Mouse (Mus musculus): ENCODE results near the gene Cdk6. TPM values are rescaled to one million over a fixed set of nuclear protein-coding genes. Genes with fewer than 3 reads are reported as not detected.
A peak's percentile ranks its signal among the peaks of the same experiment; 100 is the strongest.

The Cdk6 gene
- polyA plus RNA-seq, 1 experiment = 29.0 TPM

DNA sequence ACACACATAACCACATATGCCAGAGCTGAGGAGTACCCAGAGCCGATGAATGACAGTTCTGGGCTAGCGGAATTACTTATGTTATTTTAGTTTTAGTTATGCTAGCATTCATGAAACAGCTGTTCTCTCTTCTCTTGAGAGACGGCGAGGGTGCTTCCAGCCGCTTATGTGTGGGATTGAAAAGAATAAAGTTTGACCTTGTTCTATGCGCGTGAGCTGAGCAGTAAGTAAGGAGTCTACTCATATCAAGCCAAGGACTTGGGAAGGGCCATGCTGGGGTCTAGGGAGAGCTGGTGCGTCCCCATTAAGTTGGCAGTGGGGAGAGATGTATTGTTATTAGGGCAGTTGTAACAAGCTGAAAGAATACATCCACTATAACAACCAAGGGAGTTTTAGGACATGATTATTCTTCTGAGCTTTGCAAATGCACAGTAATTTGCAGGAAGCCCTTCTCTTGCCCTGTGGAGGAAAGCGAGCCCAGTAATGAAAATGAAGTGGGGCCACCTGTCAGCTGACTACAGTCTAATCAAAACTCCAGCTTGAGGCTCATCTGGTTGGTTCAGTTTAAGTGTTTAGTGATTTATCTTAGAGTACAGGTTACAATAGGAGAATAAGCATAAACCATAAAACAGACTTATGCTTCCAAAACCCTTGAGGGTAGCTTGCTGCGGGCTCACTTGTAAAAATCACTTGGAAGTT, 170.0 kb downstream of the Cdk6 start:
- H3K9me3 ChIP-seq (replicated peaks; ENCODE audit: control insufficient read depth, insufficient read depth, low read length, poor library complexity, severe bottlenecking) = no peaks in the 10 kb centered on the region
- no peak overlapping the region for H3K9ac ChIP-seq (ENCODE audit: low read depth, poor library complexity, severe bottlenecking)
- H3K27me3 ChIP-seq (ENCODE audit: control insufficient read depth, insufficient read depth, low read length, poor library complexity, severe bottlenecking) = no peaks in the 10 kb centered on the region
- no peak overlapping the region for H3K4me3 ChIP-seq (ENCODE audit: low read depth, low read length)
- H3K4me1 ChIP-seq (ENCODE audit: control insufficient read depth, insufficient read depth, low read length) = no peaks in the 10 kb centered on the region
- H3K27ac ChIP-seq (ENCODE audit: insufficient read depth, low read length) = no peak overlapping the region
- TF ChIP-seq POLR2A (IDR thresholded peaks at IDR 0.05; ENCODE audit: insufficient read depth, low read length) (no peak), CTCF (IDR thresholded peaks at IDR 0.05; ENCODE audit: low read depth, low read length) (no peak), EP300 (IDR thresholded peaks at IDR 0.05; ENCODE audit: insufficient read depth, low read depth, low read length) (no peak)
- H3K36me3 ChIP-seq (ENCODE audit: control insufficient read depth, insufficient read depth, low read length, poor library complexity, severe bottlenecking) = no peaks in the 10 kb centered on the region

- TF ChIP-seq EP300 (IDR thresholded peaks at IDR 0.05; ENCODE audit: insufficient read depth, low read depth, low read length) = no peak
- TF ChIP-seq CTCF (IDR thresholded peaks at IDR 0.05; ENCODE audit: low read depth, low read length) = peak; percentile 4
- no peaks in the 10 kb centered on the region for H3K4me1 ChIP-seq (ENCODE audit: control insufficient read depth, insufficient read depth, low read length)
- H3K9me3 ChIP-seq (replicated peaks; ENCODE audit: control insufficient read depth, insufficient read depth, low read length, poor library complexity, severe bottlenecking) = no peaks in the 10 kb centered on the region
- no peaks in the 10 kb centered on the region for H3K36me3 ChIP-seq (ENCODE audit: control insufficient read depth, insufficient read depth, low read length, poor library complexity, severe bottlenecking)
- H3K4me3 ChIP-seq (ENCODE audit: low read depth, low read length) = no peak overlapping the region
- no peak overlapping the region for H3K9ac ChIP-seq (ENCODE audit: low read depth, poor library complexity, severe bottlenecking)
- H3K27me3 ChIP-seq (ENCODE audit: control insufficient read depth, insufficient read depth, low read length, poor library complexity, severe bottlenecking) = no peaks in the 10 kb centered on the region
- H3K27ac ChIP-seq (ENCODE audit: insufficient read depth, low read length) = no peak overlapping the region
Observed at GRCm38 (mm10) chr5:3512584-3512983, 171.3 kb downstream of the Cdk6 start.

DNA sequence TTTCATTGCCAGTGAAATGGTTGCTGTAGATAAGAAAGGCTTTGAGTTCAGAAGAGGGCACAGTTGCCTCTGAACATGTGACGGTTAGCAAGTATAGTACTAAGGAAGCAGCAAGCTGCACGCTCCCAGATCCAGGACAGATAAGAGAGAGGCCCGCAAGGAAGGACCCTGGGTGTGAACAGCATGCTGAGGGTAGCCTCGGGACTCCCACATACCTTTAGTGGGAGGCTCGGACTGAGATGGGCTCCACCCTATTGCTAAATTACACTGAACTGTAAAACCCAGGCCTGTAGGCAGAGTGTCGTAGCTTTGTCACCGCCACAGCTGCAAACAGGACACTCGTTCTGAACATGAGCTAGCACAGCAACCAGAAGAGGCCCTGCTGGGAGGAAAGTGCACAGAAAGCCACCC, 173.6 kb downstream of the Cdk6 start:
- H3K4me3 ChIP-seq (ENCODE audit: low read depth, low read length) = no peak overlapping the region
- TF ChIP-seq POLR2A (IDR thresholded peaks at IDR 0.05; ENCODE audit: insufficient read depth, low read length) (no peak), EP300 (IDR thresholded peaks at IDR 0.05; ENCODE audit: insufficient read depth, low read depth, low read length) (no peak), CTCF (IDR thresholded peaks at IDR 0.05; ENCODE audit: low read depth, low read length) (no peak)
- no peaks in the 10 kb centered on the region for H3K4me1 ChIP-seq (ENCODE audit: control insufficient read depth, insufficient read depth, low read length)
- H3K36me3 ChIP-seq (ENCODE audit: control insufficient read depth, insufficient read depth, low read length, poor library complexity, severe bottlenecking) = no peaks in the 10 kb centered on the region
- no peaks in the 10 kb centered on the region for H3K9me3 ChIP-seq (replicated peaks; ENCODE audit: control insufficient read depth, insufficient read depth, low read length, poor library complexity, severe bottlenecking)
- H3K27ac ChIP-seq (ENCODE audit: insufficient read depth, low read length) = no peak overlapping the region
- no peaks in the 10 kb centered on the region for H3K27me3 ChIP-seq (ENCODE audit: control insufficient read depth, insufficient read depth, low read length, poor library complexity, severe bottlenecking)
- H3K9ac ChIP-seq (ENCODE audit: low read depth, poor library complexity, severe bottlenecking) = no peak overlapping the region

- H3K9ac ChIP-seq (ENCODE audit: low read depth, poor library complexity, severe bottlenecking) = no peak overlapping the region
- H3K36me3 ChIP-seq (ENCODE audit: control insufficient read depth, insufficient read depth, low read length, poor library complexity, severe bottlenecking) = no peaks in the 10 kb centered on the region
- H3K4me1 ChIP-seq (ENCODE audit: control insufficient read depth, insufficient read depth, low read length) = no peaks in the 10 kb centered on the region
- H3K9me3 ChIP-seq (replicated peaks; ENCODE audit: control insufficient read depth, insufficient read depth, low read length, poor library complexity, severe bottlenecking) = no peaks in the 10 kb centered on the region
- H3K27ac ChIP-seq (ENCODE audit: insufficient read depth, low read length) = no peak overlapping the region
- no peaks in the 10 kb centered on the region for H3K27me3 ChIP-seq (ENCODE audit: control insufficient read depth, insufficient read depth, low read length, poor library complexity, severe bottlenecking)
- H3K4me3 ChIP-seq (ENCODE audit: low read depth, low read length) = no peak overlapping the region
- TF ChIP-seq EP300 (IDR thresholded peaks at IDR 0.05; ENCODE audit: insufficient read depth, low read depth, low read length) = no peak
- TF ChIP-seq CTCF (IDR thresholded peaks at IDR 0.05; ENCODE audit: low read depth, low read length) = no peak
- no peak for TF ChIP-seq POLR2A (IDR thresholded peaks at IDR 0.05; ENCODE audit: insufficient read depth, low read length)
Observed at GRCm38 (mm10) chr5:3515477-3515876, 174.2 kb downstream of the Cdk6 start.

DNA sequence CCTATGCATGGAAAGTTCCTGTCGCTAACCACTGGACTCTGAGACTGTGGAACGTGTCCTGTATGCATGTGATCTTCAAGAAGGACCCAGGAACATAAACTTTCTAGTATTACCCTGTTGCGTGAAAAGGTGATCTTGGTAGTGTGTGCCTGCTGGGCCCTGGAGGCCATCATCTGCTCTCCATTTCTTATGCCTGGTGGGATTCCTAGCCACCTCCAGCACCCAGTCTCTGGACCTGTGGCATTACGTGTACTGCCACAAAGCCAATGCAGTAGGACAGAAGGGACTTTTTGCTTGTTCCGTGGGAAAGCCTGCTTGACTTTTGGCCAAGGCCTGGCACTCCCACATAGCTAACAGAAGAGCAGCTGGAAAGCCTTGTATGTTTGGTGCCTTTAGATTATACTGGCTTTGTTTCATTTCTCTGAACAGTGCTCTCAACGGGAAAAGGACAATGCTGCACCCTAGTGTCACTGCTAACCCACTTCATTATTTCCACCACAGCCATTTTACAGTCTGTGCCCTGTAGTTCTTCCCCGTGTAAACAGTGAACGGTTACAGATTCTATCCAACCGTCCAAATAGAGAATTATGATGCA, 175.3 kb downstream of the Cdk6 start:
- no peak overlapping the region for H3K9ac ChIP-seq (ENCODE audit: low read depth, poor library complexity, severe bottlenecking)
- no peaks in the 10 kb centered on the region for H3K9me3 ChIP-seq (replicated peaks; ENCODE audit: control insufficient read depth, insufficient read depth, low read length, poor library complexity, severe bottlenecking)
- H3K4me1 ChIP-seq (ENCODE audit: control insufficient read depth, insufficient read depth, low read length) = no peaks in the 10 kb centered on the region
- no peaks in the 10 kb centered on the region for H3K36me3 ChIP-seq (ENCODE audit: control insufficient read depth, insufficient read depth, low read length, poor library complexity, severe bottlenecking)
- no peak overlapping the region for H3K27ac ChIP-seq (ENCODE audit: insufficient read depth, low read length)
- H3K27me3 ChIP-seq (ENCODE audit: control insufficient read depth, insufficient read depth, low read length, poor library complexity, severe bottlenecking) = no peaks in the 10 kb centered on the region
- no peak overlapping the region for H3K4me3 ChIP-seq (ENCODE audit: low read depth, low read length)
- TF ChIP-seq CTCF (IDR thresholded peaks at IDR 0.05; ENCODE audit: low read depth, low read length) (no peak), EP300 (IDR thresholded peaks at IDR 0.05; ENCODE audit: insufficient read depth, low read depth, low read length) (no peak), POLR2A (IDR thresholded peaks at IDR 0.05; ENCODE audit: insufficient read depth, low read length) (no peak)
